Mouse (Mus musculus) neural tube, embryonic 11.5 days (tissue): ENCODE data around the gene Nrap. TPM values are rescaled to one million over a fixed set of nuclear protein-coding genes. Genes with fewer than 3 reads are reported as not detected.
"Not testable (repeated sequence)": the region's sequence is repeated elsewhere in the genome, so short reads cannot be mapped to it uniquely, and the experiment has no call there.

Experiments used
- ATAC-seq: fragments of 200-750 bp; cut with Nextera tagmentation; 2 replicates; pipeline ENCODE4 v1.8.0; 2017; ENCODE audit warnings: moderate number of reproducible peaks, mild to moderate bottlenecking, moderate TSS enrichment, moderate library complexity; ENCODE audit not compliant: insufficient read depth, low FRiP score, low TSS enrichment
- DNase-seq: peaks from one replicate; pipeline ENCODE4 v3.0.0-alpha.2; 2015; ENCODE audit warnings: low spot score
- H3K27ac ChIP-seq: fragments of 300-500 bp; sonication (generic); 2 replicates; pipeline ENCODE4 v1.5.1; 2014; ENCODE audit warnings: low read depth, mild to moderate bottlenecking, low read length
- H3K27me3 ChIP-seq: fragments of 300-500 bp; sonication (generic); 2 replicates; pipeline ENCODE4 v1.6.1; 2014; ENCODE audit warnings: mild to moderate bottlenecking, low read length, mixed read lengths; ENCODE audit not compliant: control insufficient read depth, insufficient read depth
- H3K36me3 ChIP-seq: fragments of 300-500 bp; sonication (generic); 2 replicates; pipeline ENCODE4 v1.6.1; 2014; ENCODE audit warnings: mild to moderate bottlenecking, low read length, moderate library complexity, mixed read lengths; ENCODE audit not compliant: control insufficient read depth, insufficient read depth
- H3K4me1 ChIP-seq: fragments of 300-500 bp; sonication (generic); 2 replicates; pipeline ENCODE4 v1.6.1; 2014; ENCODE audit warnings: low read length, mixed read lengths; ENCODE audit not compliant: control insufficient read depth, insufficient read depth
- H3K4me2 ChIP-seq: fragments of 300-500 bp; sonication (generic); 2 replicates; pipeline ENCODE4 v1.6.1; 2014; ENCODE audit warnings: low read depth, mild to moderate bottlenecking, moderate library complexity
- H3K4me3 ChIP-seq: fragments of 300-500 bp; sonication (generic); 2 replicates; pipeline ENCODE4 v1.5.1; 2014; ENCODE audit warnings: low read depth, low read length
- H3K9ac ChIP-seq: fragments of 300-500 bp; sonication (generic); 2 replicates; pipeline ENCODE4 v1.6.1; 2014; ENCODE audit warnings: mild to moderate bottlenecking, low read length
- H3K9me3 ChIP-seq: fragments of 300-500 bp; sonication (generic); 2 replicates; pipeline ENCODE4 v1.6.1; 2016; ENCODE audit warnings: low read length; ENCODE audit not compliant: control insufficient read depth
- WGBS: fragments of 180-500 bp; shearing (Covaris S2); extraction: QIAGEN DNeasy Blood & Tissue Kit; methylation state at CpG from one replicate; pipeline ENCODE4 v1.1.7; 2014; 5-methylcytosine and 5-hydroxymethylcytosine counted together
- polyA plus RNA-seq: library from polyadenylated mRNA; unstranded; fragments of >200 nt; fragmentation: Nextera tagmentation; extraction: Ambion mirVana; gene quantifications from 2 replicates; pipeline ENCODE4 v1.2.1, GENCODE M21; 2014

Gene Nrap
- polyA plus RNA-seq, 1 experiment from 2014 or later: 0.16 TPM

- no peak overlapping the region for H3K4me2 ChIP-seq
- WGBS: 73% methylated on average over 15 of the region's 15 CpGs
- no peak for ATAC-seq
Measured at GRCm38 (mm10) chr19:56363721-56364460, 25.9 kb downstream of the Nrap start.

GRCm38 (mm10) chr19:56358890-56359289 is 30.9 kb downstream of the Nrap start:
- Histone ChIP-seq H3K4me2 (no peak overlapping the region), H3K27ac (no peak overlapping the region)
- ATAC-seq: no peak

More at GRCm38 (mm10) chr19:56363721-56364460, 25.9 kb downstream of the Nrap start:
- Histone ChIP-seq H3K4me3 (no peak overlapping the region), H3K27me3 (no peaks in the 10 kb centered on the region), H3K36me3 (no peaks in the 10 kb centered on the region), H3K9me3 (no peaks in the 10 kb centered on the region), H3K27ac (no peak overlapping the region), H3K4me1 (no peaks in the 10 kb centered on the region), H3K9ac (no peak overlapping the region)
- DNase-seq: no peak

GRCm38 (mm10) chr19:56357374-56357708 is 32.5 kb downstream of the Nrap start:
- not testable (repeated sequence) for DNase-seq, H3K27me3 ChIP-seq, H3K27ac ChIP-seq, H3K36me3 ChIP-seq, H3K4me2 ChIP-seq, H3K4me3 ChIP-seq, H3K9me3 ChIP-seq, H3K9ac ChIP-seq, ATAC-seq, H3K4me1 ChIP-seq
- 89% methylated on average over 2 of the region's 2 CpGs for WGBS

More at GRCm38 (mm10) chr19:56358890-56359289, 30.9 kb downstream of the Nrap start:
- Histone ChIP-seq H3K4me1 (no peaks in the 10 kb centered on the region), H3K4me3 (no peak overlapping the region), H3K9me3 (no peaks in the 10 kb centered on the region), H3K9ac (no peak overlapping the region), H3K36me3 (no peaks in the 10 kb centered on the region), H3K27me3 (no peaks in the 10 kb centered on the region)
- WGBS: 79% methylated on average over 2 of the region's 2 CpGs
- DNase-seq: no peak

DNA sequence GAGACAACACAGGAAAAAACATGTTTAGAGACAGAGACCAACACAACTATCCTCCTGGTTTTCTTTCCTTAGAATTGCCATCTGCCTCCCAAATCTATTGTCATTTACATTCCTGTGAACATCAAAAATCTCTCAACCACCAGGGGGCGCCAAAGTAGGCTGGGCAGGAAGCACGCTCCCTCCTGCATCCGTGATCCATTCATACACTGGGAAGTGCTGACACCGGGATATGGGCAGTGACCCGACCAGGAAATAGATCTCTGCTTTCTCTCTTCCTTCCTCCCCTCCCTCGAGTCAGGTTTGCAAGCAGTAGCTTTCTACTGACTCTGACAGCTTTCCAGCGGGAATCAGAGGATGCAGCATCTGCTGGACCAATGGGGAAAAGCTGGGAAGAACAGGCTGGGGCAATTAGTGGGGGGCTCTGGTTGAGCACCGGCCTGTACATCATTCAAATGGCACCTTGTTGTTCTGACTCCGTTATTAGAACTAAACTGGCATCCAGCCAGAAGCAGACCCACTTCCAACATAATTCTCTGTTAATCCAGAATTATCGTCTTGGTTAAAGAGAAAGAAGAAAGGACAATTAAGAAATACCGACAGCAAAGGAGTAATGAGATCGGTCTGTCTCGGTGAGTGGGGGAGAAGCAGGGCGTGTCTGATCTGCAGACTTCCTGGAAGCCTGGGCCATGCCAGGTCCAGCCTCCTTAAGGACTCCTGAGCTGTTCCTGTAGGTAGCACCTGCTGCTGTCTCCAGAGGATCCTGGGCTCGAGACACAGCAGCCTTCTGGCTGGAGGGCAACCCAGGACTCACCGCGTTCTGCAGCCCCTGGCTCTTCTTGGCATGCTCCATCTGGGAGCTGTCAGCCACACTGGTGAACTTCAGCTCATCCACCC is 33.1 kb downstream of the Nrap start:
- Histone ChIP-seq H3K4me3 (no peak overlapping the region), H3K36me3 (no peaks in the 10 kb centered on the region), H3K27me3 (no peaks in the 10 kb centered on the region), H3K4me1 (no peaks in the 10 kb centered on the region), H3K9me3 (no peaks in the 10 kb centered on the region), H3K4me2 (no peak overlapping the region), H3K27ac (no peak overlapping the region), H3K9ac (no peak overlapping the region)
- no peak for ATAC-seq
- DNase-seq: peak; percentile 65
- WGBS: 48% methylated on average over 17 of the region's 17 CpGs

DNA sequence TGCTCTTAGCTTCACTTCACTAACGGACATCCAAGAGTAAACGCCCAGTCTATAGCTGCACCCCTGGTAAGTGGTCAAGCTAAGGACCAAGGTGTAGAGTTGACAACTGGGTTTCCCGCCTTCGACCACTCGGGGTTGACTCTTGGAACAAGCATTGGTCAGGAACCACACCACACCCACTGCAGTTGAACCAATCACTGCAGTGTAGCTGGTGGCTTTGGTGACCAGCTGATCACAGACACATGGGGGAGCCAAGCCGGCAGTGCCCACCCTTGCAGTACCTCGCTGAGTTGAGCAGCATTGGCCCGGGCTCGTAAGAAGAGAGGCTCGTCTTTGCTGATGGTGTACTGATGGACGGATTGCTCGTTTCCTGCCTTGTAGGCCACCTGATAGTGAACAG is 34.6 kb downstream of the Nrap start:
- H3K36me3 ChIP-seq: no peaks in the 10 kb centered on the region
- H3K27ac ChIP-seq: no peak overlapping the region
- no peaks in the 10 kb centered on the region for H3K4me1 ChIP-seq
- no peaks in the 10 kb centered on the region for H3K9me3 ChIP-seq
- H3K4me2 ChIP-seq: no peak overlapping the region
- no peak for DNase-seq
- H3K9ac ChIP-seq: no peak overlapping the region
- H3K27me3 ChIP-seq: no peaks in the 10 kb centered on the region
- H3K4me3 ChIP-seq: no peak overlapping the region
- no peak for ATAC-seq
- WGBS: 88% methylated on average over 12 of the region's 12 CpGs

GRCm38 (mm10) chr19:56353689-56354088 is 36.1 kb downstream of the Nrap start:
- Histone ChIP-seq H3K4me3 (no peak overlapping the region), H3K4me1 (no peaks in the 10 kb centered on the region), H3K4me2 (no peak overlapping the region), H3K27ac (no peak overlapping the region), H3K36me3 (no peaks in the 10 kb centered on the region), H3K9me3 (no peaks in the 10 kb centered on the region), H3K9ac (no peak overlapping the region), H3K27me3 (no peaks in the 10 kb centered on the region)
- ATAC-seq (no peak), DNase-seq (no peak)
- 85% methylated on average over 10 of the region's 10 CpGs for WGBS

DNA sequence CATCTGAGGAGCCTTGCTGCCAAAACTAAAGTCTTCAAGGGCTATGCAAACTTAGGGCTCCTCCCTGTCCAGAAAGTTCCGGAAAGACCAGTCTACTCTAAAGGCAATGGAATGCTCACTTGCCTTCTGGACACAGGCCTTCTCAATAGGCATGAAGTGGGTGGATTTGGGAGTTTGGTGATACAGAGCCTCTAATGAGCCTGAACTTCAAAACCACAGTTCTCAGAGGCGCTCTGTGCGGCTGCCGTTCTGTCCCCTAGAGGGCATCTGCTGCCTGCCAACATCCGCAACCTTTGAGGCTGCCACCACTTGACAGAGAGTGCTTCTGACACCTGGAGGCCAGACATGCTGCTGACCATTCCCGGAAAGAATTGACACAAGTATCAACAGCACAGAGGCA is 40.5 kb downstream of the Nrap start:
- DNase-seq (no peak), ATAC-seq (no peak)
- no peak overlapping the region for H3K27ac ChIP-seq
- WGBS: 44% methylated on average over 6 of the region's 6 CpGs
- H3K36me3 ChIP-seq: no peaks in the 10 kb centered on the region
- H3K4me3 ChIP-seq: no peak overlapping the region
- peaks cover 2% of the 10 kb centered on the region; the same call in 1 of the 2 replicates for H3K4me1 ChIP-seq
- no peak overlapping the region for H3K4me2 ChIP-seq
- H3K9ac ChIP-seq: no peak overlapping the region
- H3K9me3 ChIP-seq: no peaks in the 10 kb centered on the region
- no peaks in the 10 kb centered on the region for H3K27me3 ChIP-seq

DNA sequence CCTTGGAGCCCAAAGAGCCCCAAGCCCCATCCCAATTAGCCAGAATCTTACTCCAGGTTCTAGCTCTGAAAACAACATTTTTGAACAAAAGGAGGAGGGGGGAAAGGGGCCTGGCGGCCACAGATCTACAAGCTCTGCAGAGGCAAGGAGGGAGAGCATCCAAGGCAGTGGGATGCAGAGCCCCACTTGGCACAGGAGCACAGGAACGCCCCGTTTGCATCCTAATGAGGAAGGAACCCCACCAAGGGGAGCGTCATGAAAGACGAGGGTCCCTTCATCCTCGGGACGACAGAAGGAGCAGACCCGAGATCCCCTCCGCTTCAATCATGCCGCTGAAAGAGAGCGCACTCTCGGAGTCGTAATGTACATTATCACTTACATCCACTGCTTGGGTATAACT is 43.1 kb downstream of the Nrap start:
- no peaks in the 10 kb centered on the region for H3K27me3 ChIP-seq
- H3K9ac ChIP-seq: no peak overlapping the region
- peaks cover 4% of the 10 kb centered on the region; the same call in 1 of the 2 replicates for H3K4me1 ChIP-seq
- no peaks in the 10 kb centered on the region for H3K9me3 ChIP-seq
- H3K27ac ChIP-seq: no peak overlapping the region
- H3K36me3 ChIP-seq: no peaks in the 10 kb centered on the region
- H3K4me2 ChIP-seq: no peak overlapping the region
- DNase-seq (no peak), ATAC-seq (no peak)
- H3K4me3 ChIP-seq: no peak overlapping the region
- 46% methylated on average over 13 of the region's 13 CpGs for WGBS
